Mouse (Mus musculus) embryonic facial prominence, embryonic 11.5 days (tissue): ENCODE results near the gene Aebp1. TPM values are rescaled to one million over a fixed set of nuclear protein-coding genes. Genes with fewer than 3 reads are reported as not detected.
"Not testable (repeated sequence)": the region's sequence is repeated elsewhere in the genome, so short reads cannot be mapped to it uniquely, and the experiment has no call there.

Source experiments
- ATAC-seq: fragments of 200-750 bp; cut with Nextera tagmentation; replicated peaks from 2 replicates; pipeline ENCODE4 v1.8.0; 2017; ENCODE audit warnings: low read depth; ENCODE audit not compliant: insufficient number of reproducible peaks, low FRiP score, low TSS enrichment
- DNase-seq: peaks from one replicate; pipeline ENCODE4 v3.0.0-alpha.2; 2015; ENCODE audit warnings: low spot score
- H3K27ac ChIP-seq: fragments of 300-500 bp; sonication (generic); replicated peaks from 2 replicates; pipeline ENCODE4 v1.5.1; 2014; ENCODE audit warnings: mild to moderate bottlenecking, low read depth, low read length, control low read depth
- H3K27me3 ChIP-seq: fragments of 300-500 bp; sonication (generic); 2 replicates; pipeline ENCODE4 v1.6.1; 2014; ENCODE audit warnings: mild to moderate bottlenecking, low read length, moderate library complexity, mixed read lengths; ENCODE audit not compliant: control insufficient read depth, insufficient read depth
- H3K36me3 ChIP-seq: fragments of 300-500 bp; sonication (generic); replicated peaks from 2 replicates; pipeline ENCODE4 v1.6.1; 2014; ENCODE audit warnings: low read depth, mild to moderate bottlenecking, low read length, moderate library complexity, mixed read lengths; ENCODE audit not compliant: control insufficient read depth, insufficient read depth
- H3K4me1 ChIP-seq: fragments of 300-500 bp; sonication (generic); 2 replicates; pipeline ENCODE4 v1.6.1; 2014; ENCODE audit warnings: low read length, mixed read lengths; ENCODE audit not compliant: control insufficient read depth, insufficient read depth
- H3K4me2 ChIP-seq: fragments of 300-500 bp; sonication (generic); 2 replicates; pipeline ENCODE4 v1.6.1; 2014; ENCODE audit warnings: low read depth, mild to moderate bottlenecking, control low read depth, low read length, moderate library complexity
- H3K4me3 ChIP-seq: fragments of 300-500 bp; sonication (generic); 2 replicates; pipeline ENCODE4 v1.5.1; 2014; ENCODE audit warnings: low read depth, low read length, control low read depth
- H3K9ac ChIP-seq: fragments of 300-500 bp; sonication (generic); replicated peaks from 2 replicates; pipeline ENCODE4 v1.6.1; 2014; ENCODE audit warnings: mild to moderate bottlenecking, control low read depth, low read length
- H3K9me3 ChIP-seq: fragments of 300-500 bp; sonication (generic); replicated peaks from 2 replicates; pipeline ENCODE4 v1.6.1; 2016; ENCODE audit warnings: mild to moderate bottlenecking, low read length, inconsistent platforms, mixed read lengths; ENCODE audit not compliant: control insufficient read depth
- WGBS: fragments of 180-500 bp; shearing (Covaris S2); extraction: QIAGEN DNeasy Blood & Tissue Kit; methylation state at CpG from one replicate; pipeline ENCODE4 v1.1.7; 2014; 5-methylcytosine and 5-hydroxymethylcytosine counted together
- polyA plus RNA-seq: library from polyadenylated mRNA; unstranded; fragments of >200 nt; fragmentation: Nextera tagmentation; extraction: Ambion mirVana; gene quantifications from 2 replicates; pipeline ENCODE4 v1.2.1, GENCODE M21; 2014

Aebp1 gene
- polyA plus RNA-seq, 1 experiment from 2014 or later = 8.3 TPM

GRCm38 (mm10) chr11:5888563-5888962 is 26.8 kb downstream of the Aebp1 start:
- WGBS = 69% methylated on average over 4 of the region's 5 CpGs
- DNase-seq, H3K4me1 ChIP-seq, H3K27me3 ChIP-seq, H3K27ac ChIP-seq, H3K4me2 ChIP-seq, H3K9me3 ChIP-seq, ATAC-seq, H3K4me3 ChIP-seq, H3K9ac ChIP-seq, H3K36me3 ChIP-seq: not testable (repeated sequence)

GRCm38 (mm10) chr11:5892151-5892591 is 30.4 kb downstream of the Aebp1 start:
- Histone ChIP-seq H3K4me3 (no peak overlapping the region), H3K27ac (no peak overlapping the region), H3K4me2 (no peak overlapping the region), H3K4me1 (peaks cover 3% of the 10 kb centered on the region; the same call in 1 of the 2 replicates), H3K27me3 (no peaks in the 10 kb centered on the region), H3K9me3 (no peaks in the 10 kb centered on the region), H3K9ac (no peak overlapping the region), H3K36me3 (no peaks in the 10 kb centered on the region)
- DNase-seq = no peak
- no peak for ATAC-seq
- 58% methylated on average over 8 of the region's 8 CpGs for WGBS

DNA sequence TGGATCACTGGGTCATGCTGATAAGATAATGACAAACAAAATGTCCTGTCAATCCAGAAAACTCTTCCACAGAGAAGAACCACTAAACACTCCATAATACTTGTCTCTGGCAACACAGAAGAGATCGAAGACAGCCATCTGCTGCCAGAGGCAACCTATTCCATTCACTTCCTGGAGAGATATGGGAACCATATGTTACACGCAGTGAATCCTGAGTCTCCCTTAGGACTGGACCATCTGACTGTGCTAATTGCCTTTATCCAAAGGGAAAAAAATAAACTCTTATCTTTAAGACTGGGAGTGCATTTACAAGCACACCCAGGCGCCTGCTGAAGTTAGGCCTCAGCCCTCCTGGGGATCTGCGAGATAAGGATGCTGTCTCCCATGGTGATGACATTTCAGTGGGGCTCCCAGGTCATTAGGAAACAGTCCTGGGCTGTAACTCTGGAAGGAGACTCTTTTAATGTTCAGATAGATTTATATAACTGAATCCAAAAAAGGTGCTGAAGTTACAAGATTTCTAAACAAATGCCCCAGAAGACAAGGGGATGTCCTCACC is 31.1 kb downstream of the Aebp1 start:
- Histone ChIP-seq H3K27me3 (no peaks in the 10 kb centered on the region), H3K27ac (no peak overlapping the region), H3K4me1 (peaks cover 3% of the 10 kb centered on the region; the same call in 1 of the 2 replicates), H3K9me3 (no peaks in the 10 kb centered on the region), H3K9ac (no peak overlapping the region), H3K4me2 (no peak overlapping the region), H3K36me3 (no peaks in the 10 kb centered on the region), H3K4me3 (no peak overlapping the region)
- no peak for ATAC-seq
- WGBS = 32% methylated on average over 4 of the region's 4 CpGs
- DNase-seq = no peak

GRCm38 (mm10) chr11:5893807-5894206 is 32.1 kb downstream of the Aebp1 start:
- Histone ChIP-seq H3K27me3 (no peaks in the 10 kb centered on the region), H3K4me3 (no peak overlapping the region), H3K27ac (no peak overlapping the region), H3K4me1 (peaks cover 3% of the 10 kb centered on the region; the same call in 1 of the 2 replicates), H3K36me3 (no peaks in the 10 kb centered on the region), H3K4me2 (no peak overlapping the region), H3K9ac (no peak overlapping the region), H3K9me3 (no peaks in the 10 kb centered on the region)
- no peak for DNase-seq
- 63% methylated on average over 6 of the region's 6 CpGs for WGBS
- ATAC-seq = no peak

- H3K9me3 ChIP-seq = no peaks in the 10 kb centered on the region
- no peak overlapping the region for H3K9ac ChIP-seq
- peaks cover 2% of the 10 kb centered on the region; the same call in 1 of the 2 replicates for H3K4me1 ChIP-seq
- no peak overlapping the region for H3K4me3 ChIP-seq
- no peak for DNase-seq
- H3K27ac ChIP-seq = no peak overlapping the region
- ATAC-seq = no peak
- H3K36me3 ChIP-seq = no peaks in the 10 kb centered on the region
- no peaks in the 10 kb centered on the region for H3K27me3 ChIP-seq
- WGBS = 11% methylated on average over 16 of the region's 16 CpGs
- H3K4me2 ChIP-seq = no peak overlapping the region; the same call in 1 of the 2 replicates
These were observed 35.5 kb downstream of the Aebp1 start for GRCm38 (mm10) chr11:5897230-5897629.

DNA sequence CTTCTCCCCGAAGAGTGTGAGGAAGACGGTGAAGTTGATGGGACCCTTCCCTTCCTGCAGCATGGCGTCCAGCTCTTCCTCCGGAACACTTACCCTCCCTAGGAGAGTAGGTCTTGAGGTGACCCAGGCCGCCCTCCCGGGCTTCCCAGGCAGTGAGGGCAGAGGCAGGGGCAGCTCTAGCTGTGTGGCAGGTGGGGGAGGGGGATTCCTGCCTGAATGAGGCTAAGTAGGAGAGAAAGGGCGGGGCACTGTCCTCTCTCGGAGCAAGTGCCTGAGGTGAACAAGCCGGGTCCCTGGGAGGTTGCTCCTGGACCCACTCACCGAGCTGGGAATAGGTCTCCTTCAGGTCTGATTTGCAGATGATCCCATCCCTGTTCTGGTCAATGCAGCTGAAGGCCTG is 36.1 kb downstream of the Aebp1 start:
- H3K27me3 ChIP-seq = no peaks in the 10 kb centered on the region
- H3K4me2 ChIP-seq = no peak overlapping the region; the same call in 1 of the 2 replicates
- H3K36me3 ChIP-seq = no peaks in the 10 kb centered on the region
- peaks cover 2% of the 10 kb centered on the region; the same call in 1 of the 2 replicates for H3K4me1 ChIP-seq
- no peak for DNase-seq
- no peak overlapping the region for H3K9ac ChIP-seq
- H3K4me3 ChIP-seq = no peak overlapping the region
- H3K9me3 ChIP-seq = no peaks in the 10 kb centered on the region
- H3K27ac ChIP-seq = no peak overlapping the region
- WGBS = 7% methylated on average over 10 of the region's 10 CpGs
- ATAC-seq = no peak

DNA sequence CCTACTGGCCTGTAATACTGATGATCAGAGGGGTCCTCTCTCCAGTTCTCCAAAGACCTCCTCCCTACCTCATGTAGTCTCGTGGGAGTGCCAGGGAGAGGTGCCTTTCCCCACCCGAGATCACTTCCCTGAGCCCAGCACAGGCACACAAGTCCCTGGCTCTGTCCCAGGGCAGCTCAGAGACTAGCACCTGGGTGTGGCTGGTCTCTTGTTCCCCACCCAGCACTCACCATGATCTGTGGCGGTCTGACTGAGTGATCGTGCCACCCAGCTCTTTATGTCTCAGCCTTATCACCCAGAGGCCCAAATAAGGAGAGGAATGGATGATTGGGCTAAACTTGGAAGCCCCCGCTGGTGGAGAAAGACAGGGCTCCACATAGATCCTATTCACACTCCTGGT is 36.8 kb downstream of the Aebp1 start, which contains the start of gene Myl7:
TSS of gene Myl7 (minus strand) at position 252 of the 400 bp plus-strand sequence.
- no peaks in the 10 kb centered on the region for H3K9me3 ChIP-seq
- H3K36me3 ChIP-seq = no peaks in the 10 kb centered on the region
- H3K4me2 ChIP-seq = no peak within 1 kb of the TSS; the same call in 1 of the 2 replicates
- H3K9ac ChIP-seq = no peak within 1 kb of the TSS
- no peak within 1 kb of the TSS for H3K27ac ChIP-seq
- H3K27me3 ChIP-seq = no peaks in the 10 kb centered on the region
- WGBS = 65% methylated on average over 5 of the region's 5 CpGs
- no peak within 1 kb of the TSS for H3K4me3 ChIP-seq
- ATAC-seq (no peak), DNase-seq (no peak)
- peaks cover 2% of the 10 kb centered on the region; the same call in 1 of the 2 replicates for H3K4me1 ChIP-seq

DNA sequence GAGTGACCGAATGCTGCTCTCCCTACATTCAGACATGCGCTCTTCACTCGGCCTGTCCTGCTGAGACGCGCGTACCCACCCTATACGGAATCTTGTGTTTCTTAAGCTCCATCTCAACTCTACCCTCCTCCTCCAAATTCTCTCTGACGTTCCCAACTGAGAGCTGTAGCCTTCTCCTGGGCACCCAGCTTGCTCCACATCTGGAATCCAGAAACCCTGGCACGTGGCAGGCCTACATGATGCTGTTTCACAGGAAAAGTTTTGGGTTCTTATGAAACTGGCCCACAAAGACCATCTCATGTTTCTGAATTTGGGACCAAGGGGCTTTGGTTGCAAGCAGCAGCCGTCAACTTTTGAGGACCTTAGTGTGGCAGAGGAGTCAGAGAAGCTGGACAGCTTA is 37.5 kb downstream of the Aebp1 start:
- Histone ChIP-seq H3K4me1 (peaks cover 2% of the 10 kb centered on the region; the same call in 1 of the 2 replicates), H3K9me3 (no peaks in the 10 kb centered on the region), H3K27ac (no peak overlapping the region), H3K4me2 (no peak overlapping the region), H3K36me3 (no peaks in the 10 kb centered on the region), H3K4me3 (no peak overlapping the region), H3K9ac (no peak overlapping the region), H3K27me3 (no peaks in the 10 kb centered on the region)
- 87% methylated on average over 10 of the region's 10 CpGs for whole genome bisulfite sequencing
- ATAC-seq (no peak), DNase-seq (no peak)
